Mouse (Mus musculus) kidney, postnatal 10 days (tissue): ENCODE results near the gene Vmn1r204.
"Not testable (repeated sequence)": the region's sequence is repeated elsewhere in the genome, so short reads cannot be mapped to it uniquely, and the experiment has no call there.

ENCODE experiments used
- DNase-seq: peaks from one replicate; pipeline ENCODE4 v3.0.0; 2021; ENCODE audit warnings: mixed read lengths

Vmn1r204 gene

GRCm38 (mm10) chr13:22552898-22553297 is at the start of gene Vmn1r204:
Gene Vmn1r204, plus strand, starts transcription at chr13:22553198.
- not testable (repeated sequence) for DNase-seq

GRCm38 (mm10) chr13:22505281-22505680 is 47.7 kb upstream of the Vmn1r204 start, which contains the start of gene Vmn1r202:
Gene Vmn1r202, minus strand, starts transcription at chr13:22505381.
- DNase-seq: no peak

GRCm38 (mm10) chr13:22517814-22518213 is 35.2 kb upstream of the Vmn1r204 start, which contains the start of gene Vmn1r203:
Gene Vmn1r203, plus strand, starts transcription at chr13:22518114.
- DNase-seq: no peak

GRCm38 (mm10) chr13:22574911-22575310 is 21.9 kb downstream of the Vmn1r204 start:
- DNase-seq: not testable (repeated sequence)

GRCm38 (mm10) chr13:22583336-22583735 is 30.3 kb downstream of the Vmn1r204 start:
- not testable (repeated sequence) for DNase-seq

- no peak for DNase-seq
Observed at GRCm38 (mm10) chr13:22592900-22593299, 39.9 kb downstream of the Vmn1r204 start, which contains the start of gene Vmn1r205. Gene Vmn1r205, minus strand, starts transcription at chr13:22593000.
